Comparison of ENCODE assay signal across 7 mouse cellular contexts in the genomic region with DNA sequence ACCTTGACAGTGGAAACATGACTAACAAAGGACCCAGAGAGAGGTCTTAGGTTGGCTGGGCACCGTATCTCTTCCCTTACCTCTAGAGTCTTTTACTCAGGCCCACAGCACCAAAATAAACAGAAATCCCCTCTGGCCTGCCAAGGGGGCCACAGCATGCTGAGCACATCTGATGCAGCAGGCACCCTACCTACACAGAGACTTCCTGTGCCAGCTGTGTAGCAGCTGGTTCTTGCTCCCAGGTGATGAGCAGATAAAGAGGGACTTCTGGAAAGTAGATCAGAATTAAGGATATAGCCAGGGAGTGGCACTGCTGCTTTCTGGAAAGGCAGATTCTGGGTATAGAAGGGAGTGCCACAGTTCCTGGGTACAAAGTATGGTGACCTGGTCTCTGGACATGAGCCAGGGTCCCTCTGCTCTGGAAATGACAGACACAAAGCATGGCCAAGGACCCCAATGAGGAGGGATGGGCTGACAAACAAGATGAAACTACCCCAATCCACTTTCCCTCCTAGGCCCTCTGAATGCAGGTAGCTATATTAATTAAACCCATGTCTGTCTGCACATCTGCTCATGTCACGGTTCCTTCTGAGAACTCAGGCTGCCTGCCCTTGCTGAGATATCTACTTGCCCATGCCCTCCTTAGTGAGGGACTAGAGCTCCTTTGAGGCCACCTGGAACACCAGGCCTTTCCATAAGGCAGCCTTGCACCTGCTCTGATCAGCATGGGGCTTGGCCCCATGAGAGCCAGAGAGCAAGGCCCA.
DNase-seq lines count a peak whose midpoint lies in the region; ATAC-seq and TF ChIP-seq lines count a peak whose summit lies in the region.

No protein-coding gene starts in this region.

- H3K27me3 ChIP-seq in lung, postnatal 0 days (replicated peaks; ENCODE audit: insufficient read depth, low read length) = no peaks in the 10 kb centered on the region
- no peaks in the 10 kb centered on the region for H3K27me3 ChIP-seq in limb, embryonic 12.5 days
- H3K27me3 ChIP-seq in stomach, embryonic 16.5 days (ENCODE audit: control insufficient read depth, insufficient read depth, low read length) = no peaks in the 10 kb centered on the region

- peak overlapping the region; percentile 79 for H3K27ac ChIP-seq in lung, postnatal 0 days (ENCODE audit: low read length)
- peak overlapping the region; percentile 85 for H3K27ac ChIP-seq in limb, embryonic 12.5 days
- peak overlapping the region; percentile 98 for H3K27ac ChIP-seq in stomach, embryonic 16.5 days (ENCODE audit: low read length)

- no peak for ATAC-seq in lung, postnatal 0 days
- ATAC-seq in erythroblast, adult 5-6 weeks (replicated peaks; ENCODE audit: low FRiP score, poor library complexity, severe bottlenecking) = peak; percentile 42
- ATAC-seq in limb, embryonic 12.5 days (ENCODE audit: insufficient number of reproducible peaks, insufficient read depth, low FRiP score, low TSS enrichment, low read depth) = no peak; the same call in 1 of the 2 replicates
- ATAC-seq in stomach, embryonic 16.5 days (ENCODE audit: insufficient read depth, low FRiP score) = no peak

- no peak for TF ChIP-seq EP300 in lung, postnatal 0 days (IDR thresholded peaks at IDR 0.05)

- no peak for TF ChIP-seq CTCF in lung, postnatal 0 days (IDR thresholded peaks at IDR 0.05)

- no peak overlapping the region for H3K4me2 ChIP-seq in lung, postnatal 0 days (replicated peaks; ENCODE audit: low read depth, low read length)
- H3K4me2 ChIP-seq in limb, embryonic 12.5 days = no peak overlapping the region
- peak overlapping the region; percentile 34; the same call in 1 of the 2 replicates for H3K4me2 ChIP-seq in stomach, embryonic 16.5 days (ENCODE audit: low read depth, low read length)

- H3K4me3 ChIP-seq in lung, postnatal 0 days (ENCODE audit: low read depth, low read length) = no peak overlapping the region
- no peak overlapping the region for H3K4me3 ChIP-seq in limb, embryonic 12.5 days (replicated peaks)
- no peak overlapping the region for H3K4me3 ChIP-seq in stomach, embryonic 16.5 days (replicated peaks; ENCODE audit: low read length)

- peaks cover 25% of the 10 kb centered on the region for H3K4me1 ChIP-seq in lung, postnatal 0 days (ENCODE audit: insufficient read depth, low read depth, low read length)
- peaks cover 35% of the 10 kb centered on the region for H3K4me1 ChIP-seq in limb, embryonic 12.5 days (replicated peaks)
- H3K4me1 ChIP-seq in stomach, embryonic 16.5 days (ENCODE audit: control insufficient read depth, insufficient read depth, low read length) = peaks cover 44% of the 10 kb centered on the region

- 71% methylated on average over 2 of the region's 2 CpGs for WGBS in lung, postnatal 0 days
- WGBS in limb, embryonic 12.5 days = 70% methylated on average over 2 of the region's 2 CpGs
- WGBS in stomach, embryonic 16.5 days = 69% methylated on average over 2 of the region's 2 CpGs

- DNase-seq in lung, postnatal 0 days (ENCODE audit: low spot score) = no peak
- no peak for DNase-seq in lung, postnatal 25 days (ENCODE audit: low spot score)
- no peak for DNase-seq in urinary bladder, postnatal 36 days (ENCODE audit: low spot score in 2 of 2)
- DNase-seq in layer of hippocampus, adult 9-10 months (ENCODE audit: low spot score) = no peak

- H3K36me3 ChIP-seq in lung, postnatal 0 days (ENCODE audit: insufficient read depth, low read length) = no peaks in the 10 kb centered on the region
- H3K36me3 ChIP-seq in limb, embryonic 12.5 days = peaks cover 5% of the 10 kb centered on the region; the same call in 1 of the 2 replicates
- H3K36me3 ChIP-seq in stomach, embryonic 16.5 days (ENCODE audit: control insufficient read depth, insufficient read depth, low read length) = no peaks in the 10 kb centered on the region

- H3K9ac ChIP-seq in lung, postnatal 0 days (replicated peaks; ENCODE audit: low read depth) = no peak overlapping the region
- H3K9ac ChIP-seq in limb, embryonic 12.5 days (replicated peaks) = no peak overlapping the region
- peak overlapping the region; percentile 59 for H3K9ac ChIP-seq in stomach, embryonic 16.5 days (ENCODE audit: low read length)

- no peaks in the 10 kb centered on the region for H3K9me3 ChIP-seq in lung, postnatal 0 days (ENCODE audit: low read length)
- H3K9me3 ChIP-seq in limb, embryonic 12.5 days = no peaks in the 10 kb centered on the region
- no peaks in the 10 kb centered on the region for H3K9me3 ChIP-seq in stomach, embryonic 16.5 days (replicated peaks; ENCODE audit: control insufficient read depth, low read length)
